Mouse (Mus musculus): ENCODE data around the gene Slc45a1. TPM values are rescaled to one million over a fixed set of nuclear protein-coding genes. Genes with fewer than 3 reads are reported as not detected.

Gene Slc45a1
- total RNA-seq, 2 experiments from 2014 or later, result 40.9 to 41.7 TPM

DNA sequence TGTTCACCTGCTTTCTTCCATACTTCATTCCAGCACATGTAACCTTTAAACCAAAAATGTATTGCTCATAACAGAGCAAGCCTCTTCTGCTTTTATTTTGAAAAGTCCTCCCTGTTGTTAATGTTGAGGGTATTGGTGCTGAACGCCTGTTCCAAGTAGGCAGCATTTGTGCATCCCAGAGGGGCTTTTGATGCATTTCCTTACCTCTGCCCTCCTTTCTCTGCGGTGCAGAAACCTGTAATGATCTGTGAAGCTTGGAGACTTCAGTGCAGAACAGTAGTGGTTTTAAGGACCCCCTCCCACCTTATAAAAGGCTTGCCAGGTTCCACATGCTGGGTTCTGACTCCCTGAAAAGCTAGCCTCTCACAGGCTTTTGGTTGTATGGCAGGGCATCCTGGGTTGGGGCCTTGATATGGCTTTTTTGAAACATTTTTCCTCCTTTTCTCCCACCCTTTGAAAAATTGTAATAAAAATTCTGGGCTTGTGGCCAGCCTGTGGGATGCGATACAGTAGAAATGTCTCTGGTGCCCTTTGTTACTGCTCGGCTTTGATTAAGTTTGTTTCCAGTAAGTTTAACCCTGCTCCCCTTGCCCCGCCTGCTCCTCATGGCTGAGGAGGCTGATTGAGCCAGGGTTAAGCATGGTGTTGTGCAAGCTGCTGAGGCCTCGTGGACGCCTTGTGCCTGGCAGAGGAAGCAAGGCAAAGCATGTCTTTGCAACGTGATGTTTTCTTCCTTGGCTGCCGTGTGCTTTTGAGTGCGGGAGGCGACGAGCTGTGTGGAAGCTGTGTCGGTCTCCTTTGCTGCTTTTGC lies 68.8 kb downstream of the Slc45a1 start:
- DNase-seq, result peak; percentile 34
- intact Hi-C loops (cut with DNase I), result no loop called here

DNA sequence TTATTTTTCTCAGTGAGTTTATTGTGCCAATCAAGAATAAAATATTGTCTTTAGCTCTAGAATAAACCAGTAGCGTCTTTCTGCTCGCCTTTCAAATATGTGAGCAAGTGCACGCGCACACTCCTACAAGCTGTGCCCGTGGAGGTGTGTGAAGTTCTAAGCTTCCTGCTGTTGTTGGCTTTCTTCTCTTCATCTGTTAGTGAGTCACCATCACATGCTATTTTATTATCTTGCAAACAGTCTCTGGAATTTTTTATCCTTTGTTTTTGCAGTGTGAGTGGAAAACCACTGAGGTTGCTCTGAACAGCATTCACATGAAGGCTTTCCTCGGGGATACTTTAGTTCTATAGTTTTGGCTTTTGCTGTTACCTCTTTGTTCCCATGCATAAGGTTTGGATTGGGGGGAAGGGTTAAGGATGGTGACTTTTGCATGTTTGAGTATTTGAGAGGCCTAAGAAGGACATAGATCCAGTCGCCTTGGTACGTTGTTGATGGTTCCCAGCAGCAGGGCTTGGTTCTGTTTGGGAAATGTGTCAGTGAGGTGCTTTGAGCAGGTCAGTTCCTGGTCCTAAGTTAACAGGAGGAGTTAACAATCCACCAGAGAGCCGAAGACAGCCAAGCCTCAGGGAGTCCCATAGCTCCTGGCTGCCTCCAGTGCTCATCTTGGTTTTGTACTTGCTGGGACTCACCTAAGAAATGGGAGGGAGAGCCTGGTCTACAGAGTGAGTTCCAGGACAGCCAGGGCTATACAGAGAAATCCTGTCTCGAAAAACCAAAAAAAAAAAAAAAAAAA lies 69.8 kb downstream of the Slc45a1 start:
- intact Hi-C loops (cut with DNase I), result no loop called here
- DNase-seq, result no peak

Other genes with a start within 250 kb of the Slc45a1 start
- 10 to 100 TPM; 18.1 to 18.8 TPM for gene Errfi1, start 201.7 kb upstream of the Slc45a1 start, total RNA-seq (2021)

Measured in left cerebral cortex, postnatal 4 days (tissue).